Mouse (Mus musculus) heart, adult 9 months (tissue): ENCODE results near the gene Cphx3.
"Not testable (repeated sequence)": the region's sequence is repeated elsewhere in the genome, so short reads cannot be mapped to it uniquely, and the experiment has no call there.

Experiments
- DNase-seq, 2 experiments: peaks; one replicate each; pipeline ENCODE4 v3.0.0; 2022; ENCODE audit warnings: low spot score in 2 of 2

Cphx3 gene

GRCm38 (mm10) chr14:26081997-26082396, at the start of gene Cphx3:
Cphx3 (plus strand) TSS chr14:26082297.
- not testable (repeated sequence) for DNase-seq

GRCm38 (mm10) chr14:26034364-26034763, 47.7 kb upstream of the Cphx3 start:
- DNase-seq: not testable (repeated sequence)

- not testable (repeated sequence) for DNase-seq
Observed at GRCm38 (mm10) chr14:26035439-26035838, 46.7 kb upstream of the Cphx3 start.

DNA sequence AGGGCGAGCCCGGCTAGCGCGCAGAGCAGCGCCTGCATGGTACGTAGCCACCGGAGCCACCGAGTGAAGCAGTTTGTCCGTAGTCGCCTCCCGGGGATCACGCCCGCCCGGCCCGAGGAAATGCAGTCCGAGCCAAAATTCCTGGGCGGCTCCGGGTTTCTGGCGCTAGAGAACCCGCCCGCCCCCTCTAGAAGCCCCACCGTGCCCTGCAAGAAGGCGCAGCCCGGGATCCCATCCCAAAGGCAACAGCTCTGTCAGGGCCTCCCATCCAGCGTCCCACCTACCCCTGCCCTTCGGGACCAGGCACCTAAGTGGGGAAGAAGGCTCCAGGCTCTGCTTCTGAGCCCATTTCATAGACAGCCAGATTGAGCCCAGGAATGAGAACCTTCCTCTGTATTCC, 39.5 kb upstream of the Cphx3 start, which contains the start of gene Gm9780:
Gene Gm9780 (minus strand): TSS at position 101 of the 400 bp plus-strand sequence.
- DNase-seq: not testable (repeated sequence)

DNA sequence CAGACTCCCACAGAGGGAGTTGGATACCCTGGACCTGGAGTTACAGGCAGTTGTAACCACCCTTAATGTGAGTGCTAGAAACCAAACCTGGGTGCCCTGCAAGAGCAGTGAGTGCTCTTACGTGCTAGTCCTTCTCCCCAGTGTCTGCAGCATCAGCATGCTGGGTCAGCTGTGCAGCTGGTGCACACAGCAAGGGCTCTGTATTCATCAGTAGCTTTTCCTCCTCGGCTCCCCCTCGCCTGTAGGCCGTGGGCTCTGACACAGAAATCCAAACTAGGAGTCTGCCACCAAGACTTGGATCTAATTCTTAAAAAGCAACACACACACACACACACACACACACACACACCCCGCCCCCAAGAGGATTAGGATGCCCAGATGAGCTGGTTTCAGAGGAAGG, 37.1 kb upstream of the Cphx3 start:
- DNase-seq: not testable (repeated sequence)

GRCm38 (mm10) chr14:26047026-26047425, 35.1 kb upstream of the Cphx3 start:
- not testable (repeated sequence) for DNase-seq

- DNase-seq: not testable (repeated sequence)
Observed at GRCm38 (mm10) chr14:26048767-26049166, 33.3 kb upstream of the Cphx3 start.

GRCm38 (mm10) chr14:26058184-26058583, 23.9 kb upstream of the Cphx3 start:
- DNase-seq: not testable (repeated sequence)

DNA sequence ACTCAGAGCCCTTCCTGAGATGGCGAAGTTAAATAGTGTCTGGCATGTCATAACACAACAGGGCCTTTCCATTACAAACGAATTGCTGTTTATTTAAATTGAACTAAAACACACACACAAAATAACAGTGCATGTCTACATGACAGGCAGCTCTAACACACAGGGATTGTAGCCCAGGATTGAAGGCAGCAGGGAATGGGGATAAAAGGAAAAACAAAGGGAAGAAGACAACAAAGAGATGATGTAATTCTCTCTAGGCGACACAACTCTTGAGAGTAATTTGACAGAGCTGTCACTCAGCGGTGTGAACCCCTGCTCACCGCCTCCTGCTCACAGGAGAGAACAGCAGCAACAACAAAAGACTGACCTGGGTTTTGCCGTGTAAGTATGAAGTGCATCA, 22.7 kb upstream of the Cphx3 start:
- DNase-seq: not testable (repeated sequence)

DNA sequence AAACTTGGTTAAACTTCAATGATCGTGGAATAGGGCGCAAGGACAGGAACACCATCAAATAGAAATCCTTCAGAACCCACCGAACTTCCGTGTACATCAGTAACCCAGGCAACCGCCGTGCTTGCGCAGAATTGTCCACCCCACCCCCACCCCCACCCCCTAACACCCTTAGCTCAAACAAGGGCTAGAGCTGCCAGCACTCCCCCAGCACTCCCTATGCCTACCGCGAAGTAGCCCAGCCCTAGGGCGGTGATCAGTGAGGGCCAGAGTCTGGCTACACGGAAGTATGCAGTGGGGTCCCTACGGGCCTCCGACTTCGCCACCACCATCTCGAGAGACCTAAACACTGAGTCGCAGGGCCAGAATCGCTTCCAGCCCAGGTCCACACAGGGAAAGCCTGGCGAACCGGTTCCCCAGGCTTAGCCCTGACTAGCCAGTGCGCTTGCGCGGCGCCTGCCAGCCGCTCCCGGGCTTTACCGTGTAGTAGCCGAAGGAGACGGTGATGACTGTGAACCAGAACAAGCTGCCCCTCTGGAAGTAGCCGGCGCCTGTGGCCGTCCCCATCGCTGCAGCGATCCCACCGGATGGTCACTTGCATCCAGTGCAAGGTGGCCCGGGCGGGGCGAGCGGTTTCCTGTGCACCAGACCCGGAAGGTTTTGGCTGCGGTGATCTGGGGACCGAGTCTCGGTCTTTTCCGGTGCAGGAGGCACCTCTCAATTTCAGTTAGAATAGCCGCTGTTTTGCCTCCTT, 15.3 kb upstream of the Cphx3 start:
- not testable (repeated sequence) for DNase-seq

- not testable (repeated sequence) for DNase-seq
Observed at GRCm38 (mm10) chr14:26067325-26067633, 14.8 kb upstream of the Cphx3 start, which contains the start of gene Tmem254c. Tmem254c (minus strand) TSS chr14:26067355.

DNA sequence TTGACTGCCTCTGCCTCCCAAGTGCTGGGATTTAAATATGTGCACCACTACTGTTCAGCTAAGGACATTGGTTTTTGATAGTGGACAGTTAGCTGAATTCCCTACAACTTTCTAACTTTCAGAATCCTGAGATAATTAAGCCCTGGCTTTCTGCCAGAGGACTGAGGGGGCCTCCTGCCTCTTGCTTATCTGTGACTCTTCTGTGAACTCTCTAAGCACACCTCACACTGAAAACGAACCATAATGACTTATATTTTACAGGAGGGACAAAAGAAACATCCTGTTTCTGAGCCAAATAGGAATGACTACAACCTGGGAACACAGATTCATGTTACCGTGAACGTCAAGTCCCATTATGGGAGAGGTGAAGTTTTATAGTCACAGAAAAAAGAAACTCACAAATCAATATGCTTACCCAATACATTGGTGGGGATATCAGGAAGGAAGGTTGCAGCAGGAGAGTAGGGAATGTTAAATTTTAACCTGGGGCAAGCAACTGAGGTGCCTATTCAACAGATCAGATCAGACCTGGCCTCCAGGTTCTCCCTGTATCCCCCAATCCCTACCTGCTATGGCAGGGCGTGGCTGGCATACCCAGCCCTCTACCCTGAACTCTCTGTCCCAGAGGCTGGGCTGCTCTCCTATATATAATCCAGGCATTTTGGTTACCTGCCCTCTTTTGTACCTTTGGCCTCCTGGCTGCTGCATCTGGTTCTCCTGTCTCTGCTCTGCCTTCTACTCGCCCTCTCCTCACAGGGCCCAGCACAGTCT, 5.3 kb upstream of the Cphx3 start:
- DNase-seq: not testable (repeated sequence)

DNA sequence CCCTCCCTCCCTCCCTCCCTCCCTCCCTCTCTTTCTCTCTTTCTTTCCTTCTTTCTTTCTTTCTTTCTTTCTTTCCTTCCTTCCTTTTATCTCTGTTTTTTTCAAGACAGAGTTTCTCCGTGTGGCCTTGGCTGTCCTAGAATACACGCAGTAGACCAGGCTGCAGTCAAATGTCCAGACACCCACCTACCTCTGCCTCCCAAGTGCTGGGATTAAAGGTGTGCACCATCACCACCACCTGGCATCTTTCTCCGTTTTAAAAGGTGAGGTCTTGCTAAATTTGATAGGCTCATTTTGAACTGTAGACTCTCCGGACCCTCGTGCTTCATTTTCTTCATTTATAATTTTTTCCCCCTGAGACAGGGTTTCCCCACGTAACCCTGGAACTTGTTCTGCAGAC, 881 bp upstream of the Cphx3 start, which contains the start of gene Cphx2:
Gene Cphx2 (plus strand): TSS at position 301 of the 400 bp plus-strand sequence.
- not testable (repeated sequence) for DNase-seq

- not testable (repeated sequence) for DNase-seq
Observed at GRCm38 (mm10) chr14:26097622-26098021, 15.5 kb downstream of the Cphx3 start.

DNA sequence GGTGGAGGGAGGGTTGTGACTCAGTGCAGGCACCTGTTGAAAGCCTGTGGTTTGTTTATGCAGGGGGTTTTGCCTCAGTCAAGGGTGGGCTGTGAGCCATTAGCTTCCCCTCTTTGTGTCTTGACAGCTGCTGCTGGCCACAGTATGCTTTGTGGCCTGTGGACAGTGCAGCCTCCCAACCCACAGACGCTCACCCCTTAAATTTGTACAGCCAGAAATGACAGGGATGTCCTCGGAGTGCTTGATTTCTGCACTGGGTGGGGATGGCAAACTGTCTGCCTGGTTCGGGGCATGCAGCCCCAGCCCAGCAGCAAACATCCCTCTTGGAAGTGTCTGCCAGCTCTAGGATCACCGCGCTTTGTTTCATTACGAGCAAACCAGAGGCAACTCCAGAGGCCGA, 36.1 kb downstream of the Cphx3 start, which contains the start of gene Duxbl2:
Gene Duxbl2 (plus strand): TSS at position 200 of the 400 bp plus-strand sequence.
- DNase-seq: not testable (repeated sequence)

DNA sequence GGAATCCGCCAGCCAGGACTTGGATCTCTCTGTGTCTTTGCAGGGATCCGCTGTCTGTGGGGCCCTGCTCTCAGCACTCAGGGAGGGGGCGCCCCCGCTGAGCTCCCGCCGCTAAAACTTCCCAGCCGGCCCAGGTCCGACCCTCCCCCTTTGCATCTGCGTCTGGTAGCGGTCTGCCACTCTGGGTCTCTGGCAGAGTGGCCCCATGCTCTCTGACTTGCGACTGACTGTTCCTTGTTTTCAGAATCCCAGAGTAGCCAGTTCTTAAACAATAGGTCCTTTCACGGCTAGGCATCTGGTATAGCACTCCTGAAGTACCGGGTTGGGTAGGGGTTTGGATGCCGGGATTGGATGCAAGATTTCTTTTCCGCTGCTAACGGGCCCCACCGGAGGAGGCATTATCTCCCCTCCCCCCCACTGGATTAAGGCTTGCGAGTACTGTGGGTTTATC, 36.5 kb downstream of the Cphx3 start:
- DNase-seq: not testable (repeated sequence)

DNA sequence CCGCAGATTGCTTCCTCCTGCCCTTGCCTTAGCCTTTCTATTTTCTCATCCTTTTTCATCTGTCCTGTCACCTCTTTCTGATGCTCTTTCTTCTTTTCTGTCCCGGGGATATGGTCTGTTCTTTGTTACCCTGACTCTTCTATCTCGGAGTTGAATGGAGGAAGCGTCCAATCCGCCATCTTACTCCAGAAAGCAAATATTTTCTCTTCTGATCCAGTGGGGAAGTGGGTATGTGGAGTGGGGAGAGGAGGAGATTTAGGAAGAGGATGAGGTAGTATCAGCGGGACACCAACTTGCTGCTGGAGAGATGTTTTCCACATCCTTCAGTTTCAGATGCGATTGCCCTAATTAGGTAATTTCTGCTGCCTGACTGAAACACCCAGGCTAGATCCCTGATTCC, 37.0 kb downstream of the Cphx3 start:
- DNase-seq: not testable (repeated sequence)

GRCm38 (mm10) chr14:26147095-26147494, 65.0 kb downstream of the Cphx3 start:
- DNase-seq: not testable (repeated sequence)

DNA sequence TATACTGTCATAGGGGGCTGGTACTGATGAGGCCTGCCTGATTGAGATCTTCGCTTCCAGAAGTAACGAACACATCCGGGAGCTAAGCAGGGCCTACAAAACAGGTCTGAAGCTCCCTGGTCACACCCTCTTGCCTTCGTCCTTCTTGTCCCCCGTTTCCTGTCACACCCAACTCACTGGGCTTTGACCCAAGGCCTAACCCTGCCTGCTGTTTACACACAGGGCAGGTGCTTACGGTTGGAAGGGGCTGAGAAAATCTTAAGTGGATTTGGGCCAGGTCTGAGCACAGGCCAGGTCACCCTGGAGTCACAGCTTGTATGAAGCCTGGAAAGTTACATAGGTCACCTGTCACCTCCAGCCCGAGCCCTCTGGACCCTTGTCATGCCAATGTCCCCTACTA, 73.9 kb downstream of the Cphx3 start:
- not testable (repeated sequence) for DNase-seq

- DNase-seq: not testable (repeated sequence)
Observed at GRCm38 (mm10) chr14:26161156-26161555, 79.1 kb downstream of the Cphx3 start.

GRCm38 (mm10) chr14:26162423-26162822, 80.3 kb downstream of the Cphx3 start:
- DNase-seq: not testable (repeated sequence)

DNA sequence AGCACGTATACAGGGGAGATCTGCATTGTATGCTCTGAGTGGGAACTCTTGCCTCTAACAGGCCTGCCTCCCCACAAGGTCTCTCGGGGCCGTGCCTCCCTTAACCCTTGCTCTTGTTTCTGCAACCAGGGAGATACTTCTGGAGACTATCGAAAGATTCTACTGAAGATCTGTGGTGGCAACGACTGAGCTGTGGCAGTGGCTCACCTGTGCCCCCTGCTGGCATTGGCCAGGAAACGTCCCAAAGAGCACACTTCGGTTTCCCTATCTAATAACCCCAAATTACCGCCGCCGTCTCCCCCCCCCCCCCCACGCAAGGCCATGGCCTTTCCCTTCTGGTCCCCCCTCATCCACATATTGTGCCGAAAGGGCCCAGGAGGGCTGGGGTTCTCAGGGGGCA, 83.2 kb downstream of the Cphx3 start:
- not testable (repeated sequence) for DNase-seq
